Mouse (Mus musculus): ENCODE measurements around the gene C1qtnf7. TPM values are rescaled to one million over a fixed set of nuclear protein-coding genes. Genes with fewer than 3 reads are reported as not detected.

Gene C1qtnf7
- polyA plus RNA-seq, 1 experiment from 2014 or later: 0.95 TPM

Other genes with a start within 250 kb of the C1qtnf7 start
- 7.8 and 9.8 TPM in 2 replicates for gene Cc2d2a, start 146.8 kb downstream of the C1qtnf7 start, polyA plus RNA-seq (2015; fragmentation: Nextera tagmentation; extraction: Ambion mirVana)